Mouse (Mus musculus) intestine, embryonic 16.5 days (tissue): ENCODE data around the gene Tspo. TPM values are rescaled to one million over a fixed set of nuclear protein-coding genes. Genes with fewer than 3 reads are reported as not detected.
A peak's percentile ranks its signal among the peaks of the same experiment; 100 is the strongest.

Experiments
- ATAC-seq: fragments of 200-750 bp; cut with Nextera tagmentation; 2 replicates; pipeline ENCODE4 v1.8.0; 2017; ENCODE audit warnings: moderate TSS enrichment, moderate library complexity
- H3K27ac ChIP-seq: fragments of 300-500 bp; sonication (generic); 2 replicates; pipeline ENCODE4 v1.5.1; 2014; ENCODE audit warnings: mild to moderate bottlenecking, low read length
- H3K27me3 ChIP-seq: fragments of 300-500 bp; sonication (generic); replicated peaks from 2 replicates; pipeline ENCODE4 v1.6.1; 2014; ENCODE audit warnings: low read length, control low read depth, mixed read lengths; ENCODE audit not compliant: control insufficient read depth, insufficient read depth
- H3K36me3 ChIP-seq: fragments of 300-500 bp; sonication (generic); 2 replicates; pipeline ENCODE4 v1.6.1; 2014; ENCODE audit warnings: low read length, control low read depth; ENCODE audit not compliant: control insufficient read depth, insufficient read depth
- H3K4me1 ChIP-seq: fragments of 300-500 bp; sonication (generic); 2 replicates; pipeline ENCODE4 v1.6.1; 2014; ENCODE audit warnings: low read length, control low read depth, mixed read lengths; ENCODE audit not compliant: control insufficient read depth, insufficient read depth
- H3K4me2 ChIP-seq: fragments of 300-500 bp; sonication (generic); 2 replicates; pipeline ENCODE4 v1.6.1; 2014; ENCODE audit warnings: low read depth, low read length, control low read depth
- H3K4me3 ChIP-seq: fragments of 300-500 bp; sonication (generic); 2 replicates; pipeline ENCODE4 v1.5.1; 2014; ENCODE audit warnings: mild to moderate bottlenecking, low read length
- H3K9ac ChIP-seq: fragments of 300-500 bp; sonication (generic); 2 replicates; pipeline ENCODE4 v1.6.1; 2014; ENCODE audit warnings: low read depth, low read length
- H3K9me3 ChIP-seq: fragments of 300-500 bp; sonication (generic); 2 replicates; pipeline ENCODE4 v1.6.1; 2016; ENCODE audit warnings: low read length, control low read depth; ENCODE audit not compliant: control insufficient read depth
- WGBS: fragments of 180-500 bp; shearing (Covaris S2); extraction: QIAGEN DNeasy Blood & Tissue Kit; methylation state at CpG from one replicate; pipeline ENCODE4 v1.1.7; 2014; 5-methylcytosine and 5-hydroxymethylcytosine counted together
- polyA plus RNA-seq: library from polyadenylated mRNA; unstranded; fragments of >200 nt; fragmentation: Nextera tagmentation; extraction: Ambion mirVana; gene quantifications from 2 replicates; pipeline ENCODE4 v1.2.1, GENCODE M21; 2015

Tspo gene
- polyA plus RNA-seq, 1 experiment from 2014 or later, result 133 TPM

- Histone ChIP-seq H3K9ac (no peak overlapping the region), H3K9me3 (peaks cover 8% of the 10 kb centered on the region; the same call in 1 of the 2 replicates), H3K27ac (peak overlapping the region; percentile 36), H3K4me2 (no peak overlapping the region), H3K27me3 (no peaks in the 10 kb centered on the region), H3K36me3 (peaks cover 11% of the 10 kb centered on the region), H3K4me1 (peaks cover 34% of the 10 kb centered on the region), H3K4me3 (no peak overlapping the region)
- 82% methylated on average over 4 of the region's 4 CpGs for WGBS
- peak; percentile 31 for ATAC-seq
Observed at GRCm38 (mm10) chr15:83590841-83591240, 27.4 kb downstream of the Tspo start.

- 83% methylated on average over 6 of the region's 6 CpGs for WGBS
- H3K9ac ChIP-seq, result no peak overlapping the region
- no peak overlapping the region for H3K4me3 ChIP-seq
- H3K36me3 ChIP-seq, result peaks cover 3% of the 10 kb centered on the region
- ATAC-seq, result no peak
- H3K27me3 ChIP-seq, result no peaks in the 10 kb centered on the region
- no peak overlapping the region for H3K27ac ChIP-seq
- H3K4me1 ChIP-seq, result peaks cover 34% of the 10 kb centered on the region
- no peak overlapping the region for H3K4me2 ChIP-seq
- no peaks in the 10 kb centered on the region for H3K9me3 ChIP-seq
Observed at GRCm38 (mm10) chr15:83591758-83592157, 28.4 kb downstream of the Tspo start.

GRCm38 (mm10) chr15:83592260-83593188 is 29.1 kb downstream of the Tspo start:
- no peak overlapping the region for H3K4me3 ChIP-seq
- ATAC-seq, result no peak
- WGBS, result 70% methylated on average over 8 of the region's 8 CpGs
- no peak overlapping the region for H3K4me2 ChIP-seq
- H3K4me1 ChIP-seq, result peaks cover 34% of the 10 kb centered on the region
- peak overlapping the region; percentile 52; the same call in 1 of the 2 replicates for H3K27ac ChIP-seq
- H3K27me3 ChIP-seq, result no peaks in the 10 kb centered on the region
- peak overlapping the region; percentile 50 for H3K9ac ChIP-seq
- no peaks in the 10 kb centered on the region for H3K9me3 ChIP-seq
- no peaks in the 10 kb centered on the region for H3K36me3 ChIP-seq

- Histone ChIP-seq H3K4me3 (no peak overlapping the region), H3K4me2 (no peak overlapping the region; the same call in 1 of the 2 replicates), H3K36me3 (no peaks in the 10 kb centered on the region), H3K27me3 (no peaks in the 10 kb centered on the region), H3K9ac (peak overlapping the region; percentile 50), H3K4me1 (peaks cover 34% of the 10 kb centered on the region), H3K9me3 (no peaks in the 10 kb centered on the region), H3K27ac (peak overlapping the region; percentile 52; the same call in 1 of the 2 replicates)
- no peak for ATAC-seq
Observed at GRCm38 (mm10) chr15:83593189-83593585, 29.8 kb downstream of the Tspo start.

- H3K4me3 ChIP-seq, result peak overlapping the region; percentile 88
- H3K36me3 ChIP-seq, result no peaks in the 10 kb centered on the region
- H3K4me2 ChIP-seq, result peak overlapping the region; percentile 90
- H3K4me1 ChIP-seq, result peaks cover 34% of the 10 kb centered on the region
- no peaks in the 10 kb centered on the region for H3K27me3 ChIP-seq
- peak overlapping the region; percentile 85 for H3K9ac ChIP-seq
- H3K9me3 ChIP-seq, result no peaks in the 10 kb centered on the region
- WGBS, result 13% methylated on average over 19 of the region's 19 CpGs
- peak overlapping the region; percentile 8; the same call in 1 of the 2 replicates for H3K27ac ChIP-seq
- ATAC-seq, result peak; percentile 76
Observed at GRCm38 (mm10) chr15:83593702-83594512, 30.5 kb downstream of the Tspo start.

GRCm38 (mm10) chr15:83594513-83595363 is 31.3 kb downstream of the Tspo start, which contains the start of gene Ttll12:
Gene Ttll12, minus strand, starts transcription at chr15:83595157.
- Histone ChIP-seq H3K4me2 (peak within 1 kb of the TSS; percentile 90), H3K9me3 (no peaks in the 10 kb centered on the region), H3K4me3 (peak within 1 kb of the TSS; percentile 88), H3K9ac (peak within 1 kb of the TSS; percentile 85), H3K27me3 (no peaks in the 10 kb centered on the region), H3K36me3 (no peaks in the 10 kb centered on the region), H3K4me1 (peaks cover 34% of the 10 kb centered on the region), H3K27ac (peak within 1 kb of the TSS; percentile 23; the same call in 1 of the 2 replicates)
- ATAC-seq, result peak; percentile 90
- under 1% methylated on average over 68 of the region's 68 CpGs for WGBS

- WGBS, result 33% methylated on average over 7 of the region's 7 CpGs
- peak overlapping the region; percentile 85 for H3K9ac ChIP-seq
- H3K27ac ChIP-seq, result no peak overlapping the region
- no peaks in the 10 kb centered on the region for H3K36me3 ChIP-seq
- H3K9me3 ChIP-seq, result no peaks in the 10 kb centered on the region
- H3K4me3 ChIP-seq, result peak overlapping the region; percentile 88
- ATAC-seq, result no peak
- peaks cover 28% of the 10 kb centered on the region for H3K4me1 ChIP-seq
- H3K4me2 ChIP-seq, result peak overlapping the region; percentile 90
- H3K27me3 ChIP-seq, result no peaks in the 10 kb centered on the region
Observed at GRCm38 (mm10) chr15:83595364-83595711, 31.9 kb downstream of the Tspo start.

- Histone ChIP-seq H3K9ac (no peak overlapping the region), H3K27me3 (no peaks in the 10 kb centered on the region), H3K9me3 (no peaks in the 10 kb centered on the region), H3K4me3 (no peak overlapping the region), H3K36me3 (no peaks in the 10 kb centered on the region), H3K4me1 (peaks cover 23% of the 10 kb centered on the region), H3K4me2 (no peak overlapping the region), H3K27ac (no peak overlapping the region)
- ATAC-seq, result no peak
- WGBS, result 83% methylated on average over 4 of the region's 4 CpGs
Observed at GRCm38 (mm10) chr15:83596833-83597232, 33.4 kb downstream of the Tspo start.
